15 mouse cellular contexts compared by ENCODE assay signal in the genomic region with DNA sequence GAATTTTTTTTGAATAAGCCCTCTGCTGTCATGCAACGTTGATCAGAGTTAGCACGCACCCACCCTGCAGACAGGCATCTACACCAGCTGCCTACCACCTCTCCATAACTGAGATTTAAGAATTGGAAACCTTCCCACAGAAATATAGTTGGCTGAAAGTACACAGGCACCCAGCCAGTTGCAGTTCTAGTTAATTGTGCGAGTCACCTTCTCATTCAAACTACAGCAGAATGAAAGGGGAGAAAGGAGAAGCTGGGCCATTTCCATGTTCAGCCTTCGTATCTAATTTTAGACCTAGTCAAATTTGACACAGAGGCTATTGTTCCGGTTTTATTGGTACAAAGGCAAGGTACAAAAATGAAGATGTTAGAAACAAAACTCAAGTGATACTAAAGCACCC. TPM values are rescaled to one million over a fixed set of nuclear protein-coding genes. Genes with fewer than 3 reads are reported as not detected.
DNase-seq lines count a peak whose midpoint lies in the region; ATAC-seq and TF ChIP-seq lines count a peak whose summit lies in the region.
"Had no signal": no experiment of that assay in that cellular context is flagged by ENCODE, and none has a peak within 500 bp of the region (broad histone marks: within the 10 kb centered on the region; RNA-seq: fewer than 3 reads in every experiment).

No protein-coding gene starts in this region.

- H3K9me3 ChIP-seq in heart, embryonic 16.5 days (replicated peaks; ENCODE audit: control insufficient read depth, low read length), result no peaks in the 10 kb centered on the region
- no peaks in the 10 kb centered on the region for H3K9me3 ChIP-seq in lung, postnatal 0 days (ENCODE audit: low read length)

- no peak for ATAC-seq in heart, embryonic 16.5 days (replicated peaks; ENCODE audit: extremely low read depth, insufficient read depth, low FRiP score)
- no peak for ATAC-seq in lung, postnatal 0 days
- ATAC-seq: CD4-positive, CD25-positive, alpha-beta regulatory T cell, adult 4 months had no signal

- H3K4me2 ChIP-seq in heart, embryonic 16.5 days (ENCODE audit: low read depth, low read length), result 0 out of 2 replicates have a peak overlapping the region, but pooled peaks have one; percentile 21
- H3K4me2 ChIP-seq in lung, postnatal 0 days (replicated peaks; ENCODE audit: low read depth, low read length), result no peak overlapping the region
- H3K4me2 ChIP-seq: hindbrain, embryonic 13.5 days; limb, embryonic 12.5 days; neural tube, embryonic 15.5 days had no signal

- DNase-seq in heart, postnatal 36 days, result no peak
- peak; percentile 52 to 54 for DNase-seq in spleen, postnatal 36 days (ENCODE audit: low spot score in 2 of 2)
- no peak for DNase-seq in spleen, postnatal 14 days (ENCODE audit: low spot score in 2 of 2)
- peak; percentile 35 to 77 for DNase-seq in left cerebral cortex, postnatal 25 days (ENCODE audit: low spot score in 2 of 2)
- no peak for DNase-seq in cerebellum, adult 9-11 months
- no peak for DNase-seq in lung, adult 2 months
- DNase-seq in lung, postnatal 0 days (ENCODE audit: low spot score), result no peak
- DNase-seq: kidney, adult 11 months; kidney, postnatal 25 days; thymus, adult 18-20 months had no signal

- no peak for TF ChIP-seq CTCF in lung, adult 2 months (IDR thresholded peaks at IDR 0.05; ENCODE audit: insufficient read depth, low read length)
- no peak for TF ChIP-seq CTCF in lung, postnatal 0 days (IDR thresholded peaks at IDR 0.05)

- peaks cover 8% of the 10 kb centered on the region for H3K4me1 ChIP-seq in heart, embryonic 16.5 days (ENCODE audit: control insufficient read depth, insufficient read depth, low read length)
- peaks cover 2% of the 10 kb centered on the region; the same call in 1 of the 2 replicates for H3K4me1 ChIP-seq in lung, adult 2 months (ENCODE audit: control insufficient read depth, insufficient read depth, low read length)
- H3K4me1 ChIP-seq in lung, postnatal 0 days (ENCODE audit: insufficient read depth, low read depth, low read length), result 0 out of 2 replicates have a peak, but pooled peaks cover 4% of the 10 kb centered on the region

- H3K4me3 ChIP-seq in heart, embryonic 16.5 days (ENCODE audit: low read length), result no peak overlapping the region
- no peak overlapping the region for H3K4me3 ChIP-seq in lung, adult 2 months (replicated peaks; ENCODE audit: extremely low read depth, low read depth, low read length)
- H3K4me3 ChIP-seq in lung, postnatal 0 days (ENCODE audit: low read depth, low read length), result no peak overlapping the region
- H3K4me3 ChIP-seq: hindbrain, embryonic 13.5 days; limb, embryonic 12.5 days; neural tube, embryonic 15.5 days had no signal

- 47% methylated on average over 5 of the region's 5 CpGs for WGBS in heart, embryonic 16.5 days
- 58% methylated on average over 5 of the region's 5 CpGs for WGBS in lung, adult 2 months
- 66% methylated on average over 5 of the region's 5 CpGs for WGBS in lung, postnatal 0 days

- peak overlapping the region; percentile 57 for H3K27ac ChIP-seq in heart, embryonic 16.5 days (ENCODE audit: low read length)
- H3K27ac ChIP-seq in lung, postnatal 0 days (ENCODE audit: low read length), result no peak overlapping the region
- H3K27ac ChIP-seq: hindbrain, embryonic 13.5 days; limb, embryonic 12.5 days; neural tube, embryonic 15.5 days had no signal

- no peaks in the 10 kb centered on the region for H3K36me3 ChIP-seq in heart, embryonic 16.5 days (ENCODE audit: control insufficient read depth, insufficient read depth)
- H3K36me3 ChIP-seq in lung, postnatal 0 days (ENCODE audit: insufficient read depth, low read length), result no peaks in the 10 kb centered on the region
- H3K36me3 ChIP-seq: limb, embryonic 12.5 days; neural tube, embryonic 15.5 days had no signal

- no peaks in the 10 kb centered on the region for H3K27me3 ChIP-seq in heart, embryonic 16.5 days (ENCODE audit: control insufficient read depth, insufficient read depth, low read length)
- H3K27me3 ChIP-seq in lung, postnatal 0 days (replicated peaks; ENCODE audit: insufficient read depth, low read length), result no peaks in the 10 kb centered on the region
- H3K27me3 ChIP-seq: hindbrain, embryonic 13.5 days; limb, embryonic 12.5 days; neural tube, embryonic 15.5 days had no signal

- no peak overlapping the region for H3K9ac ChIP-seq in heart, embryonic 16.5 days (ENCODE audit: low read length)
- H3K9ac ChIP-seq in lung, postnatal 0 days (replicated peaks; ENCODE audit: low read depth), result no peak overlapping the region
- H3K9ac ChIP-seq: hindbrain, embryonic 13.5 days; limb, embryonic 12.5 days; neural tube, embryonic 15.5 days had no signal

- no peak for TF ChIP-seq POLR2A in lung, adult 2 months (IDR thresholded peaks at IDR 0.05; ENCODE audit: borderline replicate concordance, extremely low read depth, low read depth, low read length)

- no peak for TF ChIP-seq EP300 in lung, postnatal 0 days (IDR thresholded peaks at IDR 0.05)

- intact Hi-C loops in heart, postnatal 36 days (cut with DNase I), result no loop called here
- intact Hi-C loops in left cerebral cortex, postnatal 25 days (cut with DNase I), result no loop called here

RNA-seq across cellular contexts. Expression of a gene that starts 2.9 kb away (rescaled TPM):
- 4.9 and 5.4 TPM in 2 replicates for polyA plus RNA-seq in heart, embryonic 16.5 days (2015; fragmentation: Nextera tagmentation; extraction: Ambion mirVana)
- 10 to 100 TPM; 33.4 to 34.3 TPM for total RNA-seq in heart, postnatal 36 days (2021)
- 10 to 100 TPM; 25.1 to 26.0 TPM for total RNA-seq in left cerebral cortex, postnatal 25 days (2021)
- polyA plus RNA-seq in lung, adult 2 months (2012; rRNA removed), result 23.1 and 30.9 TPM in 2 replicates
- polyA plus RNA-seq in lung, postnatal 0 days (2015; fragmentation: Nextera tagmentation; extraction: Ambion mirVana), result 8.2 TPM in 2 replicates

Comparison
In these comparisons a context has a peak if more than half of its experiments do, and no peak if none do; other contexts are left out.
1. DNase-seq: peak in spleen, postnatal 36 days (2 of 2) and left cerebral cortex, postnatal 25 days (2 of 2); none in heart, postnatal 36 days (0 of 2), spleen, postnatal 14 days (0 of 2), cerebellum, adult 9-11 months (single experiment), lung, adult 2 months (single experiment) and lung, postnatal 0 days (single experiment).